Mouse (Mus musculus) liver, embryonic 14.5 days (tissue): ENCODE measurements around the gene Tsc22d3.

Source experiments
- CTCF ChIP-seq: IDR thresholded peaks from 2 replicates; pipeline ENCODE4 v1.5.1; 2016; ENCODE audit warnings: antibody characterized with exemption, low read depth, control low read depth
- EP300 ChIP-seq: IDR thresholded peaks from 2 replicates; pipeline ENCODE4 v1.6.1; 2016; ENCODE audit warnings: antibody characterized with exemption, low read depth

- no peak for TF ChIP-seq CTCF
- no peak for TF ChIP-seq EP300
Observed at GRCm38 (mm10) chrX:140638028-140638427, 37.6 kb upstream of the Tsc22d3 start.
